ENCODE assay signal across 10 mouse cellular contexts in genomic region chr9:63124512-63124911, GRCm38 (mm10). TPM values are rescaled to one million over a fixed set of nuclear protein-coding genes. Genes with fewer than 3 reads are reported as not detected.
DNase-seq lines count a peak whose midpoint lies in the region; ATAC-seq and TF ChIP-seq lines count a peak whose summit lies in the region.
"Had no signal": no experiment of that assay in that cellular context is flagged by ENCODE, and none has a peak within 500 bp of the region (broad histone marks: within the 10 kb centered on the region; RNA-seq: fewer than 3 reads in every experiment).

No protein-coding gene starts in this region.

- TF ChIP-seq RAD21 in CH12.LX (IDR thresholded peaks at IDR 0.05; ENCODE audit: low read depth, low read length), result no peak

- 0 out of 2 replicates have a peak, but pooled peaks cover 3% of the 10 kb centered on the region for H3K4me1 ChIP-seq in forebrain, embryonic 13.5 days
- H3K4me1 ChIP-seq in forebrain, embryonic 10.5 days, result peaks cover 35% of the 10 kb centered on the region
- H3K4me1 ChIP-seq in CH12.LX (ENCODE audit: control insufficient read depth in 1 of 2, insufficient read depth in 2 of 2), result peaks cover 0 to 11% of the 10 kb centered on the region in 2 experiments; a peak in 2 of 4 replicates
- peaks cover 8% of the 10 kb centered on the region; the same call in 1 of the 2 replicates for H3K4me1 ChIP-seq in liver, embryonic 11.5 days (replicated peaks; ENCODE audit: control insufficient read depth, insufficient read depth, low read length)

- H3K4me2 ChIP-seq in forebrain, embryonic 13.5 days, result no peak overlapping the region
- H3K4me2 ChIP-seq in CH12.LX (ENCODE audit: insufficient read depth, low read depth, poor library complexity, severe bottlenecking), result peak overlapping the region; percentile 30
- H3K4me2 ChIP-seq in liver, embryonic 11.5 days, result peak overlapping the region; percentile 88

- dilution Hi-C loops in CH12.LX (cut with MboI; ENCODE audit: extremely low pct_ligation_motif_present, extremely low pct_unique_long_range_greater_than_20kb, low sequenced_read_pairs), result no loop called here

- no peaks in the 10 kb centered on the region for H3K9me3 ChIP-seq in forebrain, embryonic 13.5 days (replicated peaks)
- no peaks in the 10 kb centered on the region for H3K9me3 ChIP-seq in forebrain, embryonic 10.5 days
- H3K9me3 ChIP-seq in CH12.LX (replicated peaks; ENCODE audit: low read length), result no peaks in the 10 kb centered on the region
- H3K9me3 ChIP-seq in liver, embryonic 11.5 days (ENCODE audit: control insufficient read depth, low read length), result no peaks in the 10 kb centered on the region

- peaks cover 17% of the 10 kb centered on the region; the same call in 1 of the 2 replicates for H3K27me3 ChIP-seq in forebrain, embryonic 13.5 days
- H3K27me3 ChIP-seq in forebrain, embryonic 10.5 days (ENCODE audit: poor library complexity, severe bottlenecking), result peaks cover 28% of the 10 kb centered on the region
- H3K27me3 ChIP-seq in CH12.LX (replicated peaks), result no peaks in the 10 kb centered on the region
- H3K27me3 ChIP-seq in liver, embryonic 11.5 days (replicated peaks; ENCODE audit: control insufficient read depth, insufficient read depth, low read length), result no peaks in the 10 kb centered on the region

- no peak overlapping the region for H3K9ac ChIP-seq in forebrain, embryonic 13.5 days
- H3K9ac ChIP-seq in CH12.LX (ENCODE audit: insufficient read depth, low read depth), result no peak overlapping the region
- peak overlapping the region; percentile 7; the same call in 1 of the 2 replicates for H3K9ac ChIP-seq in liver, embryonic 11.5 days (ENCODE audit: low read depth, low read length)

- no peaks in the 10 kb centered on the region for H3K79me2 ChIP-seq in CH12.LX (replicated peaks; ENCODE audit: control insufficient read depth, extremely low read depth, insufficient read depth, poor library complexity, severe bottlenecking)

- in situ Hi-C loops in CH12.LX (cut with MboI; ENCODE audit: low pct_ligation_motif_present, low pct_unique_long_range_greater_than_20kb, low sequenced_read_pairs), result no loop called here

- no peak overlapping the region for H3K27ac ChIP-seq in forebrain, embryonic 13.5 days
- no peak overlapping the region for H3K27ac ChIP-seq in forebrain, embryonic 10.5 days
- H3K27ac ChIP-seq in CH12.LX (ENCODE audit: insufficient read depth, low read depth), result no peak overlapping the region
- no peak overlapping the region for H3K27ac ChIP-seq in liver, embryonic 11.5 days (ENCODE audit: low read depth, low read length)

- TF ChIP-seq CTCF in CH12.LX (conservative IDR thresholded peaks at IDR 0.05 in 1 of 2, IDR thresholded peaks at IDR 0.05 in 1 of 2; ENCODE audit: low read depth in 2 of 2, low read length in 2 of 2), result no peak

- no peak for TF ChIP-seq EP300 in CH12.LX (IDR thresholded peaks at IDR 0.05; ENCODE audit: low read length)

- H3K4me3 ChIP-seq in forebrain, embryonic 13.5 days, result no peak overlapping the region
- no peak overlapping the region for H3K4me3 ChIP-seq in forebrain, embryonic 10.5 days
- no peak overlapping the region for H3K4me3 ChIP-seq in CH12.LX (replicated peaks in 1 of 3; ENCODE audit: low read depth in 2 of 3, low read length in 2 of 3, poor library complexity in 1 of 3)
- H3K4me3 ChIP-seq in liver, embryonic 11.5 days (ENCODE audit: low read depth, low read length), result peak overlapping the region; percentile 55; the same call in 1 of the 2 replicates

- no peak for TF ChIP-seq POLR2A in CH12.LX (IDR thresholded peaks at IDR 0.05; ENCODE audit: low read depth, low read length)

- no peak for DNase-seq in forebrain, embryonic 10.5 days (ENCODE audit: extremely low spot score, low spot score)
- DNase-seq in kidney, adult 9 months, result peak; percentile 27
- DNase-seq in kidney, adult 18-20 months, result no peak
- no peak for DNase-seq in CH12.LX (ENCODE audit: extremely low read depth)
- no peak for DNase-seq in liver, embryonic 11.5 days (ENCODE audit: low spot score)
- DNase-seq in cerebellum, postnatal 4 days (ENCODE audit: low spot score in 2 of 2), result no peak
- no peak for DNase-seq in spleen, postnatal 36 days (ENCODE audit: low spot score in 2 of 2)

- peak; percentile 11; the same call in 1 of the 2 replicates for ATAC-seq in forebrain, embryonic 13.5 days
- ATAC-seq in liver, embryonic 11.5 days (replicated peaks; ENCODE audit: low FRiP score), result peak; percentile 10; the same call in 1 of the 2 replicates

- 59% methylated on average over 9 of the region's 9 CpGs for WGBS in forebrain, embryonic 13.5 days
- WGBS in forebrain, embryonic 10.5 days, result 53% methylated on average over 9 of the region's 9 CpGs
- 22% methylated on average over 9 of the region's 9 CpGs for WGBS in liver, embryonic 11.5 days

- no peaks in the 10 kb centered on the region for H3K36me3 ChIP-seq in forebrain, embryonic 13.5 days (ENCODE audit: poor library complexity, severe bottlenecking)
- H3K36me3 ChIP-seq in forebrain, embryonic 10.5 days (replicated peaks), result no peaks in the 10 kb centered on the region
- H3K36me3 ChIP-seq in CH12.LX (replicated peaks in 1 of 2; ENCODE audit: control insufficient read depth in 1 of 2, insufficient read depth in 1 of 2, low read length in 1 of 2), result no peaks in the 10 kb centered on the region
- H3K36me3 ChIP-seq in liver, embryonic 11.5 days (ENCODE audit: control insufficient read depth, insufficient read depth, low read length), result no peaks in the 10 kb centered on the region

TF ChIP-seq in CH12.LX, 34 proteins besides CTCF, POLR2A, EP300 and RAD21:
- TF ChIP-seq CHD1 (IDR thresholded peaks at IDR 0.05; ENCODE audit: low read depth, low read length), result no peak
- no peak for TF ChIP-seq ETS1 (conservative IDR thresholded peaks at IDR 0.05; ENCODE audit: low read depth, low read length)
- TF ChIP-seq MEF2A (IDR thresholded peaks at IDR 0.05; ENCODE audit: borderline replicate concordance, low read depth, low read length), result no peak
- no peak for TF ChIP-seq TCF12 (IDR thresholded peaks at IDR 0.05; ENCODE audit: low read depth, low read length)
- TF ChIP-seq MYC (IDR thresholded peaks at IDR 0.05; ENCODE audit: low read depth, low read length), result no peak
- TF ChIP-seq KAT2A (IDR thresholded peaks at IDR 0.05; ENCODE audit: insufficient replicate concordance, low read length), result no peak
- TF ChIP-seq TBP (conservative IDR thresholded peaks at IDR 0.05; ENCODE audit: low read depth, low read length), result no peak
- TF ChIP-seq HCFC1 (IDR thresholded peaks at IDR 0.05; ENCODE audit: low read depth, low read length), result no peak
TF ChIP-seq in CH12.LX: peak in this region for 0.

RNA-seq across cellular contexts. Expression of gene Skor1, which starts 24.2 kb away (rescaled TPM):
- polyA plus RNA-seq in forebrain, embryonic 13.5 days (2015; fragmentation: Nextera tagmentation; extraction: Ambion mirVana), result 0.28 and 0.55 TPM in 2 replicates
- polyA plus RNA-seq in forebrain, embryonic 10.5 days (2016; fragmentation: Nextera tagmentation; extraction: Ambion mirVana), result 0.05 TPM in 1 of 2 replicates, not detected in the other
- total RNA-seq in CH12.LX (2012; rRNA removed), result not detected in 2 replicates
- total RNA-seq in CH12.LX (2014; rRNA removed), result not detected in 2 replicates
- polyA plus RNA-seq in CH12.LX (2012; ENCODE audit: insufficient read length, low read depth), result not detected in 2 replicates
- polyA plus RNA-seq in liver, embryonic 11.5 days (2014; fragmentation: Nextera tagmentation; extraction: Ambion mirVana), result not detected in 2 replicates
- total RNA-seq: monocyte, adult 5-6 weeks had no signal
- polyA plus RNA-seq: kidney, postnatal 0 days had no signal
